Mouse (Mus musculus) c-Kit-positive CD71-negative TER-119-negative erythroid progenitor cells, embryonic 14.5 days (primary cell): Measurements from ENCODE around the gene Tom1l2.

Source experiments
- DNase-seq: peaks from one replicate; pipeline ENCODE4 v3.0.0-alpha.2; 2013; ENCODE audit warnings: low read depth

Gene Tom1l2

DNA sequence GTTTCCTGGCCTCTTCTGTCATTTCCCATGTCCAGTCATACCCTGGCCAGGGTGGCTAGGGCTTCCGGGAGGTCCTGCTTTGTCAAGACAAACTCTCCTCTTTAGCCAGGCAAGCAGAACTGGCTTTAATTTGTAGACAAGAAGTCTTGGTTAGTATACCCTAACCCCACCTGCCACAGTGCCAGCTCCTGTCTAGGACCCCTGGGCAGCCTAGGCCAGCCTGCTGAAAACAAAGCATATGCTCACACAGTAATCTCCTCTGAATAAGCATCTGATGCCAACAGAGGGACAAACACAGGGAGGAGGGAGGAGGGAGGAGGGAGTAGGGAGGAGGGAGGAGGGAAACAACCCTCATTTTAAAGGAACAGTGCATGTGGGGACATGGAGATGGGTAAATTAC is 88.1 kb downstream of the Tom1l2 start:
- no peak for DNase-seq

GRCm38 (mm10) chr11:60262396-60262795 is 90.3 kb downstream of the Tom1l2 start:
- no peak for DNase-seq

- DNase-seq = no peak
Observed at GRCm38 (mm10) chr11:60260743-60261142, 92.0 kb downstream of the Tom1l2 start.

GRCm38 (mm10) chr11:60257696-60258095 is 95.0 kb downstream of the Tom1l2 start:
- DNase-seq = no peak

DNA sequence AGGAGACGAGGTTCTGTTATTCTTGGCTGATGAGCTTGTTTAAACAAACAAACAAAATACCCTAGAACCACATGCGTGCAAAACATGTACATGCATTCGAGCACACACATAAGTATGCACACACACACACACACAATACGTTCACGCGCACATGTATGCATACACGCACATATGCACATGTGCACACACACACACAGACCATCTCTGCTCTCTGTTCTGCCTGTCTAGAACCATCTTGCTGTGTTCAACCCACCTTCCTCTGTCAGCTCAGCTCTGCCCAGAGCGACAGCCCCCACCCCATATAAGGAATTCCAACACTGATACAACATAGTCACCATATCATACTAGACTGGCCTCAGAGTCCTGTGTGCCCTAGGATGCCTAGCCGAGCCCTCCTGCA is 96.0 kb downstream of the Tom1l2 start:
- DNase-seq = no peak

DNA sequence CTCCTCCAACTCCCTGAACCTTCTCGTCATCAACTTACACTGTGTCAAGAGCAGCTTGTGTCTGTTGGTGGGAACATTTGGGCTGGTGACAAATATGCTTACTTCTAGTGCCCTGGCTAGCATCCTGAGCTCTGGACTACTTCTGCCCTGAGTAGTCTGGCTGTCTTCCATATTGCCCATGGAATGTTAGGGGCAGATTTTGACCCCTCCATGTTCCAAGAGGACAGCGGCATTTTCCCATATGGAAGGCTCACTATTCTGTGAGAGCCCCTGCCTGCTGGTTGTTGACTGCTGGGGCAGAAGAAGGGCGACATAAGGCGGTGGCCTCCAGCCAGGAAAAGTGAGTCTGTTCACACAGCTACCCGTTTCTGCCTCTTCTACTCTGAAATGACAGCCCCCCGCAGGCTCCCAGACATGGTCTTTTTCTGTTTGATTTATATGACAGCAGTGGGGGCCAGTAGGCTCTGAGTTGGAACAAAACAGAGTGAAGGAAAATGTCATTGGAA is 96.5 kb downstream of the Tom1l2 start:
- DNase-seq = no peak

DNA sequence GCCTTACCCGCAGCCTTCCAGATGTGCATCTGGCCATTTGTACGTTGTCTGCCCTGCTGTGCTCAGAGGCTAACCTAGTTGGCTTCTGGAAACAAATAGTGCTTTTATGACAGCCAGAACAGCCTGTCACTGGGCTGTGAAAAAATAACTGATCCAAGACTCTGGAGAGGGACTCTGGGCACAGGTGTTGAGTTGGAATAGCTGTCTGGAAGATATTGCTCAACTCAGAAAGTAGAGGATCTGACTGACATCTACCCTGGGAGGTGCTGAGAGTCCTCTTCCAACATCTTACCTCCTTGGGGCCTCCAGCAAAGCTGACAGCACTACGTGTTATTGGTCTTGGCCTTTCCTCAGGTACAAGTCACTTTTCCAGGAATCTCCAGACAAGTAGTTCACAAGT is 97.1 kb downstream of the Tom1l2 start:
- no peak for DNase-seq

- no peak for DNase-seq
Observed at GRCm38 (mm10) chr11:60255181-60255580, 97.5 kb downstream of the Tom1l2 start.

GRCm38 (mm10) chr11:60254308-60254707 is 98.4 kb downstream of the Tom1l2 start:
- DNase-seq = no peak

GRCm38 (mm10) chr11:60253546-60253945 is 99.2 kb downstream of the Tom1l2 start:
- no peak for DNase-seq

DNA sequence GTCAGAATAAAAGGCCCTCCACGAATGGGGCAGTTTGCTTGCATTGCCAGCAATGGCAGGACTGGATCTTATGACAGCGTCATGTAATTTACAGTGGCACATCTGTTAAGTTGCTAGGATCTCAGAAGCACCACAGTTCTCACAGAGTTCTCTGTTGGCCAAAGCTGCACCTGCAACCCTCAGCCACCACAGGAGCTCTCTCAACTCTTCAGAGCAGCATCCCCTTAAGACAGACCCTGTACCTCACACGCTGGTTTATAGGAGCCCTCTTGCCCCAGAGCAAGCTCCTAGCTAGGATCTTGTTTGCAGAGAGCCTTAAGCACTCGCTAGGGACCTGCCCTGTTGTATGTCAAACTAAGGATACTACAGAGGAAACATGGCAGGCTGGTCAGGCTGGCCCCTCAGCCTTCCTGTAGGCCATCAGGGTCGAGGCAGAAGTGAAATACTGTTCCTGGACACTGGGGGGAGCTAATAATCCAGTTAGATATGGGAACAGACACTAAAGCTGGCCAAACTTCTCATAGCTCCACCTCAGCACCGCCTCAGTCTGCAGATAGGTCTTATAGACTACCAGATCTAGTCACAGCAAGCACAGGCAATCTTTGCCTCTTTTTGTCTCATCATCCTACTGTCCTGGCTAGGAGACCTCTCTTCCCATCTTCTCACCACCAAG is 101.6 kb downstream of the Tom1l2 start:
- peak; percentile 61 for DNase-seq

DNA sequence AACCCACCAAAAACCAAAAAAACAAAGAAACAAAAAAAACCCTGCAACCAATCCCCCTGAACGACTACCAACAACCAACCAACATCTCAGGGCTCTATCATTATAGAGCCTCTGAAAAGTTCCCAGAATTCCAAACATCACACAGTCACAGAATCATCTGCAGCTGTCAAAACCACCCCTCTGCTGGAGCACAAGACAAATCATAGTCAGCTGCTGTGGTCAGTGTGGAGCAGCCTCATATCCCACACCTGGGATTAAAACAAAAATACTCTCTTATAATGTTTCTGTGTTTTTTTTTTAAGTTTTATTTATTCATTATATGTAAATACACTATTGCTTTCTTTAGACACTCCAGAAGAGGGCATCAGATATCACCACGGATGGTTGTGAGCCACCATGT is 102.8 kb downstream of the Tom1l2 start:
- DNase-seq = no peak

- no peak for DNase-seq
Observed at GRCm38 (mm10) chr11:60248596-60249404, 103.9 kb downstream of the Tom1l2 start.

DNA sequence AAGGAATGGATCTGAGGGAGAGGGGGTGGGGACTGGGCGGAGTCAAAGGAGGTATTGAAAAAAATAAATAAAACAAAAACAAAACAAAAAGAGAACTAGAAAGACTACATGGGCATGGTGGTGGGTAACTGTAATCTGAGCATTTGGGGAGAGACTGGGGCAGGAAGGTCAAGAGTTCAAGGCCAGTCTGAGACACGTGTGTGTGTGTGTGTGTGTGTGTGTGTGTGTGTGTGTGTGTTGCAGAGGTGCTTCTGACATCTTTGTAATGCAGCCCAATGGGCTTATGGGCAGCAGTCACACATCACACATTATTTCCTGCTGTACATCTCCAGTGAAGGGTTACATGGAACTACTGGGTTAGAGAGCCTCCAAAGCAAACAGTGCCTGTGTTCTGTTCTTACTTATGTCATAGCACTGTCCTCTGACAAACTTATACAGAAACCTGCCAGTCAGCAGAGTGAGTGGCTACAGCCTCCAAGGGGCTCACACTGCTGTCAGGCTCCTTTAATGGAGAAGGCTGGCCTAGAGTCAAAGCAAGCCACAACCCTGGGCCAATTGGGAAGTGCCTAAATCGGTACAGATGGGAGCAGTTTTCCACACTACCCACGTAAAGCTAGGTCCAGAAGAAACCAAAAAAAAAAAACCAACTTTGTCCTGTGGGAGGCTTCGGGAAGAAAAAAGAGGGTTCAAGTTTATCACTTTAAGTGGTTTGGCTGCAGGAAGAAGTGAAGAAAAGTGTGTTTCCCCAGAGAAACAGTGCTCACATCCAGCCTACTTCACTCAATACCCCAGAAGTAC is 104.8 kb downstream of the Tom1l2 start:
- DNase-seq = no peak

DNA sequence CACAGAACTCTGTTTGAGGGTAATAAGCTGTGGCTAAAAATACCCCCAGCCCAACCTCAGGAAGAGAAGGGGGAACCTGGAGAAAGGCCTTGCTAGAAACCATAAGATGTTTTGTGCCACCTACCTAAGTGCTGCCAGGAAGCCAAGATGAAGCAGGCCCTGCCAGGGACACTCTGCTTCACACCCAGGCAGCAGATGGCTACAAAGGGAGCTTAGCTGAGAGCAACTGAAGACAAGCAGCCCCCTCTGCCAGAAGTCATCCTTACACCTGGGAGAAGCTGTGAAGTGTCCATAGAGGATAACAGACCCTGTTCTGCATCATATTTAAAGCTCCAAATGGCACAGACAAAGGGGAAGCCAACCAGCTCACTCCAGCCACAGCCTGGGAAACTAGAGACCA is 106.6 kb downstream of the Tom1l2 start:
- no peak for DNase-seq

- DNase-seq = no peak
Observed at GRCm38 (mm10) chr11:60244503-60245143, 108.1 kb downstream of the Tom1l2 start.

- no peak for DNase-seq
Observed at GRCm38 (mm10) chr11:60240509-60240908, 112.2 kb downstream of the Tom1l2 start.

- no peak for DNase-seq
Observed at GRCm38 (mm10) chr11:60235351-60235750, 117.4 kb downstream of the Tom1l2 start.

- no peak for DNase-seq
Observed at GRCm38 (mm10) chr11:60233235-60233634, 119.5 kb downstream of the Tom1l2 start.

DNA sequence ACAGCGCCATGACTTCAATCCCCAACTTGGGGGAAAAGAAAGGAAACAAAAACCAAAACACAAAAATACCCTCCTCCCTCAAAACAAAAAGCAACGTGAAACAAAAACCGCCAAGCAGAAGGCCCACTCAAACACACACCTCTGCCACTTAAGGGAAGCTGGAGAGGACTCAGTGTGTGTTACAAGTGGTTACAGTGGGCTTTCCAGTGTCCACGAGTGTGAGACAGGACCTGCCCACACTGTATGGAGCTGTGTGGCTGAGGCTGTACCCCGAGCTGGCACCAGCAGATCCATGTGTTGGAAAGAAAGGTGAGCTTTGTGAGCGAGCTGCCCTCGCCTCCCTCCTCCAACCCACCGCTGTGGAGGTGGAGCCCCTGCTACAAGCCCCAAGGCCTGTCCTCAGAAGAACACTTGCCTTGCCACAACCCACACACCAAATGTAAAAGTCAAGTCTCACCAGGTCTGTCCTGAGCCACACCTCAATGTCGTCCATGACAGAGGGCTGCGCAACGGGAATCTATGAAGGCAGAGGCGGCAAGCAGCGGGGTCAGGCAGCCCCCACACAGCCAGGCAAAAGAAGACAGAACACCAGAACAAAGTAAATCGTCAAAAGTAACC is 120.2 kb downstream of the Tom1l2 start:
- DNase-seq = no peak

DNA sequence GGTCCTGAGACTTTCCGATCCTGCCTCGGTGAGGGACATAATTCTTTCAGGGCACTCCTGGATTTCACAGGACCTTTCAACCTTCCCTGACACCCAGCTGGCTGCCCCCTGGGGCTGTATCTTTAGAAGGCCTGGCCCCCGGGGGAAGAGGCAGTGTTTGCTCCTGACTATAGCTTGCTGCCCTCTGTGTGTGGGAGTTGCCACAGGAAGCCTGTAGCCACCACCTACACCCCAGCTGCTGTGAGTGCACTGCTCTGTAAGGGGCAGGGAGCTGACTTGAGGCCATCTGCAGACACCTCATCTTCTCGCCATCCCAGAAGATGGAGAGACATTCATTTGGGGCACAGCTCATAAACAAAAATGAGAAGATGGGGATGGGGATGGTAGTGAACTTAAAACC is 120.8 kb downstream of the Tom1l2 start:
- DNase-seq = no peak

- no peak for DNase-seq
Observed at GRCm38 (mm10) chr11:60231326-60231725, 121.4 kb downstream of the Tom1l2 start.
